Mouse (Mus musculus): ENCODE measurements at regions not wholly inside any gene's neighbourhood (a gene's known extent, or its start where the extent isn't known, plus 50 kb on each side); places are given as distances from the start of the nearest gene placed in this dataset.

DNA sequence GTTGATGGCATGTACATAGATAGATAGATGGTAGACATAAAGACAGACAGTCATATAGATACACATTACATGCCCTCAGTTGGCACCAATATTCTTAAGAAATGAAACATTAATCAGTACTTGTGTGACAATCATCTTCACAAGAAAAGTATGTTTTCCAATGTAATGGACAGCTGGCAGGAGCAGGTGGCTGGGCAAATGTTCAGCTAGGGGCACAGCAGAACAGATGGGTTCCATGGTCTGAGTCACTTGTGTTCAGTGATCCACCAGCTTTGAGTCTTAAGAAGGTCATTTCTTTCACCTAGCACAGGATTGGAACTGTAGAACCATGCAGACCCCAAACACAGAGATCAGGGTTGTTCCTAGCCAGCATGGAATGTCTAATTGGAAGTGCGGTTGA is 2631.2 kb upstream of the 5930422O12Rik start:
- ATAC-seq (no peak), DNase-seq (ENCODE audit: low read depth, low spot score) (no peak)
- TF ChIP-seq CTCF (IDR thresholded peaks at IDR 0.05) = no peak
- H3K27me3 ChIP-seq = no peaks in the 10 kb centered on the region
- in situ Hi-C loops (cut with MboI; ENCODE audit: low pct_unique_long_range_greater_than_20kb) = no loop called here
- CTCF ChIA-PET = no interaction called here
- POLR2A ChIA-PET = no interaction called here

DNA sequence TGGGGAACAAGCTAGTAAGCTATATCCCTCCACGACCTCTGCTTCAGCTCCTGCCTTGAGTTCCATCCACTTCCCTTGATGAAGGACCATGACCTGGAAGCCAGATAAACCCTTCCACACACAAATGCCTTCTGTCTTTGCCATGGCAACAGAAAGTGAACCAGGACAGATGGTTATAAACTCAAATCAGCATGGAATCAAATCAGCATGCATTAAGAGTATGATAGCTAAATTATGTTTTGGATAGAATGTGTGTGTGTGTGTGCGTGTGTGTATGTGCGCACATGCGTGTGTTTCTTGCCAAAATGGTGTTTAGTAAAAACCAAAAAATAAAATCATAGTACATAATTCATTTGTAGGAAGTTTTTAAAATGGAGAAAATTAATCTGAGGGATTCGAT is 2611.5 kb upstream of the 5930422O12Rik start:
- in situ Hi-C loops (cut with MboI; ENCODE audit: low pct_unique_long_range_greater_than_20kb) = no loop called here
- ChIA-PET CTCF (no interaction called here), POLR2A (no interaction called here)
- H3K27me3 ChIP-seq = no peaks in the 10 kb centered on the region
- no peak for TF ChIP-seq CTCF (IDR thresholded peaks at IDR 0.05)
- DNase-seq (ENCODE audit: low read depth, low spot score) = no peak
- no peak for ATAC-seq

GRCm38 (mm10) chr8:30822835-30823587 is 2605.5 kb upstream of the 5930422O12Rik start:
- DNase-seq (ENCODE audit: low read depth, low spot score) = no peak
- ChIA-PET CTCF (no interaction called here), POLR2A (no interaction called here)
- no peak for TF ChIP-seq CTCF (IDR thresholded peaks at IDR 0.05)
- no peak for ATAC-seq
- in situ Hi-C loops (cut with MboI; ENCODE audit: low pct_unique_long_range_greater_than_20kb) = no loop called here
- H3K27me3 ChIP-seq = peaks cover 13% of the 10 kb centered on the region

- H3K27me3 ChIP-seq = peaks cover 13% of the 10 kb centered on the region
- ATAC-seq (no peak), DNase-seq (ENCODE audit: low read depth, low spot score) (no peak)
- CTCF ChIA-PET = no interaction called here
- TF ChIP-seq CTCF (IDR thresholded peaks at IDR 0.05) = no peak
- POLR2A ChIA-PET = no interaction called here
- in situ Hi-C loops (cut with MboI; ENCODE audit: low pct_unique_long_range_greater_than_20kb) = no loop called here
Observed at GRCm38 (mm10) chr8:30823588-30823938, 2604.9 kb upstream of the 5930422O12Rik start.

DNA sequence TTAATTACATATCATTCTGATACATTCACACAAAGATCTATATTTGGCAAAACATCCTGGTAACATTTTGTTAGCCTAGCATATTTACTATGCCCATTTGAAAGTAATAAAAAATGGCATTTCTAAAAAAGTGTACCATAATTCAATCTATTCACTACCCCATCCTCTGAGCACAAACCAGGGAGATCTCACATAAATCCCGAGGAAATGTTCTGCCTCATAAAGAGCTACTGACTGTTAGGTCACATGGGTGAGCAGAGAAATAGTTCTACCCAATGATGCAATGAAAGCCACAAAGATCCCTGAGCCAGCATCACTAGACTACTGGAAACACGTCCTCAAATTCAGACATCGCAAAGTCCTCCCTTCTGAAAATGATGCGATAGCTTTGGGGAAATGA is 2602.5 kb upstream of the 5930422O12Rik start:
- DNase-seq (ENCODE audit: low read depth, low spot score) = no peak
- no peak for ATAC-seq
- in situ Hi-C loops (cut with MboI; ENCODE audit: low pct_unique_long_range_greater_than_20kb) = no loop called here
- POLR2A ChIA-PET = no interaction called here
- CTCF ChIA-PET = interaction anchor here (1.9 kb wide), 1 partner anchor 10 kb away, joined by 4 read pairs; no protein-coding TSS in a partner anchor
- H3K27me3 ChIP-seq = peaks cover 13% of the 10 kb centered on the region
- no peak for TF ChIP-seq CTCF (IDR thresholded peaks at IDR 0.05)

DNA sequence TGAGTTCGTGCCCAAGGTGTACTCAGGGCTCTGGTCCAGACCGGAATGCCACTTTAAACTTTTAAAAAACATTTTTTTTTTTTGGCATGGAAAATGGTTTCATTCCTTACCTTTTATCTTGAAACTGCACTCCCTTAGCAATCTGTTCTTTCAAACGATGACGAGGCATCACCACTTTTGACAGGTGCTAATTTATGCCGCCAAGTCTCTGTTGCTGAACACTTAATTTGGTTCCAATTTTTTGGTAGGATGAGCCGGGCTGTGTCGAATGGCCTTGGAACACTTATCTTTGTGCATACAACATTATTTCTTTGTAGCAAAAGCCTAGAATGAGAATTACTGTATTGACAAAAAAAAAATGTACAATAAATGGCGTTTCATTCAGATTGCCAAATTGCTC is 2590.5 kb upstream of the 5930422O12Rik start:
- CTCF ChIA-PET = no interaction called here
- in situ Hi-C loops (cut with MboI; ENCODE audit: low pct_unique_long_range_greater_than_20kb) = no loop called here
- POLR2A ChIA-PET = no interaction called here
- TF ChIP-seq CTCF (IDR thresholded peaks at IDR 0.05) = no peak
- H3K27me3 ChIP-seq = no peaks in the 10 kb centered on the region
- DNase-seq (ENCODE audit: low read depth, low spot score) (no peak), ATAC-seq (no peak)

- CTCF ChIA-PET = interaction anchor here (1.4 kb wide), 1 partner anchor 14 kb away, joined by 5 read pairs; no protein-coding TSS in a partner anchor
- in situ Hi-C loops (cut with MboI; ENCODE audit: low pct_unique_long_range_greater_than_20kb) = loop anchor here (10.0 kb wide), 1 partner anchor 195 kb away; no protein-coding TSS in a partner anchor
- POLR2A ChIA-PET = no interaction called here
Observed at GRCm38 (mm10) chr8:30840064-30840463, 2588.4 kb upstream of the 5930422O12Rik start.

DNA sequence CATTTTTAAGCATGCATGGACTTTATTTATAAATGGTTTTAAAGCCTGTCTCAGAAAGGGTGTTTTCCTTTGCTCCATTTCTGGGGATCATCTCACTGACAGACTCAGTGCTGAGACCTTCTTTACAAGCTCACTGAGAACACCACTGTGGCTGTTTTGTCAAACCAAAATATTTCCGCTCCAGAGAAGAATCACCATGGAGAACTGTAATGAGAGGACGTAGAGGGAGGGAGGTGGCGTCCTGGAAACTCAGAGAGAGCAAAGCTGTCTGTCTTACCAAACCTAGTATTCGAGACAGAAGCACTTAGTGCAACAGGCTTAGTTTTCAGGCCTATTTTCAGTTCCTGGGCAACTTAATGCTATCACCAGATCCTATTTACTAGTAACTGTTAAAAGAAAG is 2565.5 kb upstream of the 5930422O12Rik start:
- CTCF ChIA-PET = no interaction called here
- ATAC-seq (no peak), DNase-seq (ENCODE audit: low read depth, low spot score) (no peak)
- in situ Hi-C loops (cut with MboI; ENCODE audit: low pct_unique_long_range_greater_than_20kb) = no loop called here
- POLR2A ChIA-PET = no interaction called here
- TF ChIP-seq CTCF (IDR thresholded peaks at IDR 0.05) = no peak
- H3K27me3 ChIP-seq = no peaks in the 10 kb centered on the region

More at GRCm38 (mm10) chr8:30840064-30840463, 2588.4 kb upstream of the 5930422O12Rik start:
- ATAC-seq = no peak
- DNase-seq (ENCODE audit: low read depth, low spot score) = no peak
- H3K27me3 ChIP-seq = no peaks in the 10 kb centered on the region
- peak; percentile 48 for TF ChIP-seq CTCF (IDR thresholded peaks at IDR 0.05)

GRCm38 (mm10) chr8:30906044-30906695 is 2522.3 kb upstream of the 5930422O12Rik start:
- in situ Hi-C loops (cut with MboI; ENCODE audit: low pct_unique_long_range_greater_than_20kb) = no loop called here
- DNase-seq (ENCODE audit: low read depth, low spot score) = no peak
- ChIA-PET CTCF (interaction anchor here (1.3 kb wide), 1 partner anchor 12 kb away, joined by 3 read pairs; no protein-coding TSS in a partner anchor), POLR2A (no interaction called here)
- TF ChIP-seq CTCF (IDR thresholded peaks at IDR 0.05) = no peak
- ATAC-seq = no peak
- peaks cover 9% of the 10 kb centered on the region for H3K27me3 ChIP-seq

- in situ Hi-C loops (cut with MboI; ENCODE audit: low pct_unique_long_range_greater_than_20kb) = no loop called here
- no peak for ATAC-seq
- no peak for TF ChIP-seq CTCF (IDR thresholded peaks at IDR 0.05)
- ChIA-PET CTCF (no interaction called here), POLR2A (no interaction called here)
- H3K27me3 ChIP-seq = peaks cover 5% of the 10 kb centered on the region
- DNase-seq (ENCODE audit: low read depth, low spot score) = no peak
Observed at GRCm38 (mm10) chr8:30913664-30914063, 2514.8 kb upstream of the 5930422O12Rik start.

GRCm38 (mm10) chr8:30915127-30915526 is 2513.4 kb upstream of the 5930422O12Rik start:
- ChIA-PET CTCF (no interaction called here), POLR2A (no interaction called here)
- H3K27me3 ChIP-seq = peaks cover 5% of the 10 kb centered on the region
- no peak for TF ChIP-seq CTCF (IDR thresholded peaks at IDR 0.05)
- no peak for DNase-seq (ENCODE audit: low read depth, low spot score)
- in situ Hi-C loops (cut with MboI; ENCODE audit: low pct_unique_long_range_greater_than_20kb) = no loop called here
- no peak for ATAC-seq
